8 mouse cellular contexts compared by ENCODE assay signal in the genomic region with DNA sequence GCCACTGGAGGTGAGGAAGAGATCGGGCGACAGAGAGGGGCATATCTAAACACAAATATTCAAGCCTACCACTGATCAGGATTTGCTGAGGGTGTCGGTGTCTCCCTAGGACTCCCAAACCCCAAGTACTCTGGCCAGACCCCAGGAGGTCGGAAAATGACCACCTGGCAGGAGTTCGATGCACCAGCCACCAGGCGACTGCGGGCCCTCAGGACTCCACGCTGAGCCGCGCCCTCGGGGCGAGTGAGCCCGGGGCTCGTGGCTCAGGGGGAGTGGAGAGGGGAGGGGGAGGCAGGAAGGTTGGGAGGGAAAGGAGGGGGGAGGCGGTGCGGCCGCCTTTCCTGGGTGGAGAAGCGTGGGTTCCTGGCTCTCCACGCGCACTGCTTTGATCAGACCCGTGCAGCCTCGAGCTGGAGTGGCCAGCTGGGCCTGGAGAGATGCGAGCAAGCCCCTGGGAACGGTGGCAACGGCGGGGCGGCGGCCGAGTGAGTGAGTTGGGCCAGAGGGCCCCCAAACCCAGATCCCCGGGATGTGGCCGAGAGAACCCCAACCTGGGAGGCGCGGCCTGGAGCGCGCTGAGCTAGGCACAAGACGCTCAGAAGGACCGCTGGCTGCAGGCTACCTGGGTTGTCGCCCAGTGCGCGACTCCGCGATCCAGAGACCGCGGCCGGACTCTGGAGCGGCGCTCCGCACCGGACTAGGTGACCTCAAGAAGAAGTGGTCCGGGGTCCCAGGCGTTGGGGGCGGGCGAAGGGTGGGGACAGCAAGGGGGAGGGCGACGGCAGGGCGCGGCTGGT. TPM values are rescaled to one million over a fixed set of nuclear protein-coding genes. Genes with fewer than 3 reads are reported as not detected.
DNase-seq lines count a peak whose midpoint lies in the region; ATAC-seq and TF ChIP-seq lines count a peak whose summit lies in the region.

No protein-coding gene starts in this region.

- H3K79me2 ChIP-seq in MEL (ENCODE audit: control insufficient read depth, insufficient read depth, low read length, poor library complexity): peaks cover 6% of the 10 kb centered on the region; the same call in 1 of the 2 replicates

- peak overlapping the region; percentile 28; the same call in 1 of the 2 replicates for H3K9ac ChIP-seq in heart, embryonic 12.5 days
- peak overlapping the region; percentile 90 for H3K9ac ChIP-seq in MEL (ENCODE audit: control insufficient read depth, low read depth, low read length, poor library complexity, severe bottlenecking)
- H3K9ac ChIP-seq in forebrain, postnatal 0 days: peak overlapping the region; percentile 71
- no peak overlapping the region for H3K9ac ChIP-seq in liver, postnatal 0 days (replicated peaks)

- peak overlapping the region; percentile 93 for H3K4me2 ChIP-seq in heart, embryonic 12.5 days
- peak overlapping the region; percentile 63 for H3K4me2 ChIP-seq in forebrain, postnatal 0 days (ENCODE audit: low read depth)
- peak overlapping the region; percentile 80 for H3K4me2 ChIP-seq in liver, postnatal 0 days (ENCODE audit: low read depth, low read length)

- no peak for DNase-seq in heart, postnatal 36 days
- DNase-seq in MEL (ENCODE audit: low read depth, low spot score): no peak
- DNase-seq in forebrain, postnatal 0 days: peak; percentile 63
- no peak for DNase-seq in liver, postnatal 0 days
- no peak for DNase-seq in adrenal gland, adult 18-20 months (ENCODE audit: low spot score in 2 of 2)
- DNase-seq in left cerebral cortex, adult 18-20 months (ENCODE audit: low spot score in 2 of 2): no peak
- DNase-seq in ovary, postnatal 36 days (ENCODE audit: low spot score): no peak

- no peak for TF ChIP-seq POLR2A in MEL (IDR thresholded peaks at IDR 0.05; ENCODE audit: control insufficient read depth in 1 of 2, insufficient read depth in 1 of 2, low read depth in 1 of 2, low read length in 2 of 2, poor library complexity in 1 of 2)

- no peak for TF ChIP-seq CTCF in MEL (IDR thresholded peaks at IDR 0.05 in 2 of 3, conservative IDR thresholded peaks at IDR 0.05 in 1 of 3; ENCODE audit: control insufficient read depth in 1 of 3, insufficient read depth in 1 of 3, low read depth in 2 of 3, low read length in 3 of 3, poor library complexity in 1 of 3, severe bottlenecking in 1 of 3)
- TF ChIP-seq CTCF in forebrain, postnatal 0 days (IDR thresholded peaks at IDR 0.05; ENCODE audit: low read depth): no peak
- no peak for TF ChIP-seq CTCF in liver, postnatal 0 days (IDR thresholded peaks at IDR 0.05; ENCODE audit: low read depth)

- peak overlapping the region; percentile 52 for H3K4me3 ChIP-seq in heart, embryonic 12.5 days
- peak overlapping the region; percentile 87 to 93 for H3K4me3 ChIP-seq in MEL (ENCODE audit: control insufficient read depth in 1 of 2, insufficient read depth in 1 of 2, low read depth in 2 of 2, low read length in 2 of 2)
- peak overlapping the region; percentile 47 for H3K4me3 ChIP-seq in forebrain, postnatal 0 days (ENCODE audit: low read depth, low read length)
- H3K4me3 ChIP-seq in liver, postnatal 0 days (ENCODE audit: low read depth, low read length): peak overlapping the region; percentile 55

- H3K36me3 ChIP-seq in heart, embryonic 12.5 days: no peaks in the 10 kb centered on the region
- H3K36me3 ChIP-seq in MEL (ENCODE audit: control insufficient read depth in 1 of 2, insufficient read depth in 2 of 2, low read length in 2 of 2): peaks cover 0 to 9% of the 10 kb centered on the region in 2 experiments; a peak in 2 of 4 replicates
- H3K36me3 ChIP-seq in forebrain, postnatal 0 days (ENCODE audit: insufficient read depth): no peaks in the 10 kb centered on the region
- H3K36me3 ChIP-seq in liver, postnatal 0 days (replicated peaks; ENCODE audit: insufficient read depth, low read length): no peaks in the 10 kb centered on the region

- no peaks in the 10 kb centered on the region for H3K9me3 ChIP-seq in heart, embryonic 12.5 days (replicated peaks)
- H3K9me3 ChIP-seq in MEL (replicated peaks; ENCODE audit: insufficient read depth, low read length): no peaks in the 10 kb centered on the region
- H3K9me3 ChIP-seq in forebrain, postnatal 0 days (ENCODE audit: low read length): no peaks in the 10 kb centered on the region
- H3K9me3 ChIP-seq in liver, postnatal 0 days (ENCODE audit: low read length): no peaks in the 10 kb centered on the region

- TF ChIP-seq RAD21 in MEL (IDR thresholded peaks at IDR 0.05; ENCODE audit: low read depth, low read length): no peak

- TF ChIP-seq EP300 in MEL (IDR thresholded peaks at IDR 0.05; ENCODE audit: low read depth in 1 of 2, low read length in 2 of 2): no peak
- TF ChIP-seq EP300 in liver, postnatal 0 days (IDR thresholded peaks at IDR 0.05; ENCODE audit: low read depth): no peak

- intact Hi-C loops in heart, postnatal 36 days (cut with DNase I): loop anchor here (5.0 kb wide), 1 partner anchor 77 kb away; a partner anchor contains a TSS

- ATAC-seq in heart, embryonic 12.5 days (ENCODE audit: insufficient number of reproducible peaks, low FRiP score): peak; percentile 41
- ATAC-seq in forebrain, postnatal 0 days: peak; percentile 44
- peak; percentile 58 for ATAC-seq in liver, postnatal 0 days

- peaks cover 93% of the 10 kb centered on the region for H3K27me3 ChIP-seq in heart, embryonic 12.5 days (replicated peaks)
- H3K27me3 ChIP-seq in MEL (ENCODE audit: control insufficient read depth in 1 of 2, insufficient read depth in 2 of 2, low read length in 2 of 2): no peaks in the 10 kb centered on the region
- peaks cover 40% of the 10 kb centered on the region for H3K27me3 ChIP-seq in forebrain, postnatal 0 days (ENCODE audit: insufficient read depth, low read length)
- H3K27me3 ChIP-seq in liver, postnatal 0 days (ENCODE audit: insufficient read depth, low read length): peaks cover 95% of the 10 kb centered on the region

- no peak overlapping the region for H3K27ac ChIP-seq in heart, embryonic 12.5 days (ENCODE audit: poor library complexity, severe bottlenecking)
- H3K27ac ChIP-seq in MEL (ENCODE audit: control insufficient read depth, low read depth, low read length): peak overlapping the region; percentile 85
- H3K27ac ChIP-seq in forebrain, postnatal 0 days (ENCODE audit: low read depth, low read length): peak overlapping the region; percentile 92
- no peak overlapping the region for H3K27ac ChIP-seq in liver, postnatal 0 days (ENCODE audit: low read depth)

- WGBS in heart, embryonic 12.5 days: under 1% methylated on average over 56 of the region's 57 CpGs
- WGBS in forebrain, postnatal 0 days: under 1% methylated on average over 55 of the region's 57 CpGs
- 2% methylated on average over 51 of the region's 57 CpGs for WGBS in liver, postnatal 0 days (ENCODE audit: insufficient replicate concordance)

- peaks cover 21% of the 10 kb centered on the region for H3K4me1 ChIP-seq in heart, embryonic 12.5 days (replicated peaks)
- H3K4me1 ChIP-seq in MEL (ENCODE audit: control insufficient read depth in 1 of 2, insufficient read depth in 2 of 2, low read length in 2 of 2): peaks cover 5% of the 10 kb centered on the region in 2 experiments
- peaks cover 3% of the 10 kb centered on the region; the same call in 1 of the 2 replicates for H3K4me1 ChIP-seq in forebrain, postnatal 0 days (ENCODE audit: insufficient read depth)
- peaks cover 12% of the 10 kb centered on the region for H3K4me1 ChIP-seq in liver, postnatal 0 days (ENCODE audit: insufficient read depth)

TF ChIP-seq in MEL, 35 proteins besides CTCF, POLR2A, EP300 and RAD21 (continues in another document):
- TF ChIP-seq MAFK (IDR thresholded peaks at IDR 0.05; ENCODE audit: borderline replicate concordance, low read depth, low read length) (no peak), ZMIZ1 (IDR thresholded peaks at IDR 0.05; ENCODE audit: low read depth, low read length) (no peak), MXI1 (IDR thresholded peaks at IDR 0.05; ENCODE audit: low read depth, low read length) (peak; percentile 10; the same call in 1 of the 2 replicates), CHD2 (IDR thresholded peaks at IDR 0.05; ENCODE audit: low read length) (no peak), ZKSCAN1 (IDR thresholded peaks at IDR 0.05; ENCODE audit: low read depth, low read length) (no peak), MAZ (IDR thresholded peaks at IDR 0.05; ENCODE audit: low read depth, low read length) (0 out of 2 replicates have a peak, but pooled peaks have one; percentile 29), MEF2A (IDR thresholded peaks at IDR 0.05; ENCODE audit: extremely low read depth, insufficient replicate concordance, low read depth, low read length, poor library complexity, severe bottlenecking) (no peak), GABPA (IDR thresholded peaks at IDR 0.05; ENCODE audit: low read depth, low read length) (no peak), TBP (IDR thresholded peaks at IDR 0.05; ENCODE audit: low read depth, low read length) (no peak), GATA1 (IDR thresholded peaks at IDR 0.05; ENCODE audit: low read depth, low read length) (no peak), HCFC1 (IDR thresholded peaks at IDR 0.05; ENCODE audit: low read depth, low read length) (no peak; the same call in 1 of the 2 replicates), ELF1 (IDR thresholded peaks at IDR 0.05; ENCODE audit: low read depth, low read length) (no peak)

RNA-seq across cellular contexts. Expression of a gene that starts 1.0 kb away (rescaled TPM):
- polyA plus RNA-seq in heart, embryonic 12.5 days (2016; fragmentation: Nextera tagmentation; extraction: Ambion mirVana): 0.08 and 0.47 TPM in 2 replicates
- under 1 TPM; 0.28 to 0.35 TPM for total RNA-seq in heart, postnatal 36 days (2021)
- total RNA-seq in MEL (2012; rRNA removed): 3.4 and 3.7 TPM in 2 replicates
- 10 to 100 TPM in 1 of 2 experiments, not detected in 1; 11.8 TPM for polyA plus RNA-seq in MEL (2012; ENCODE audit: insufficient read depth in 1 of 2, insufficient read length in 2 of 2, low read depth in 1 of 2, low replicate concordance in 2 of 2, missing spikeins in 1 of 2)
- total RNA-seq in forebrain, postnatal 0 days (2014; rRNA removed): 73.5 and 80.2 TPM in 2 replicates
- 105 and 139 TPM in 2 replicates for polyA plus RNA-seq in forebrain, postnatal 0 days (2015; fragmentation: Nextera tagmentation; extraction: Ambion mirVana)
- polyA plus RNA-seq in liver, postnatal 0 days (2015; fragmentation: Nextera tagmentation; extraction: Ambion mirVana): 0.06 and 0.09 TPM in 2 replicates
- under 1 TPM; 0.17 to 0.29 TPM for total RNA-seq in adrenal gland, adult 18-20 months (2021)
- 10 to 100 TPM; 18.5 to 20.4 TPM for total RNA-seq in left cerebral cortex, adult 18-20 months (2021)

RNA-seq across cellular contexts. Expression of a gene that starts 17.6 kb away (rescaled TPM):
- polyA plus RNA-seq in heart, embryonic 12.5 days (2016; fragmentation: Nextera tagmentation; extraction: Ambion mirVana): 0.39 and 0.68 TPM in 2 replicates
- not detected for total RNA-seq in heart, postnatal 36 days (2021)
- not detected in 2 replicates for total RNA-seq in MEL (2012; rRNA removed)
- not detected for polyA plus RNA-seq in MEL (2012; ENCODE audit: insufficient read depth in 1 of 2, insufficient read length in 2 of 2, low read depth in 1 of 2, low replicate concordance in 2 of 2, missing spikeins in 1 of 2)
- total RNA-seq in forebrain, postnatal 0 days (2014; rRNA removed): 19.3 and 28.1 TPM in 2 replicates
- polyA plus RNA-seq in forebrain, postnatal 0 days (2015; fragmentation: Nextera tagmentation; extraction: Ambion mirVana): 40.0 and 43.1 TPM in 2 replicates
- not detected in 2 replicates for polyA plus RNA-seq in liver, postnatal 0 days (2015; fragmentation: Nextera tagmentation; extraction: Ambion mirVana)
- total RNA-seq in adrenal gland, adult 18-20 months (2021): under 1 TPM; 0.50 to 0.54 TPM
- 1 to 10 TPM; 4.7 to 6.7 TPM for total RNA-seq in left cerebral cortex, adult 18-20 months (2021)

Comparison
In these comparisons a context has a peak if more than half of its experiments do, and no peak if none do; other contexts are left out.
1. H3K27ac ChIP-seq: peak in MEL (single experiment) and forebrain, postnatal 0 days (single experiment); none in heart, embryonic 12.5 days (single experiment) and liver, postnatal 0 days (single experiment).
2. Peak in every context shown above with its lines, with median percentiles within 50 percentile points of each other: ATAC-seq, H3K4me2 ChIP-seq and H3K4me3 ChIP-seq.